In genomic region chr1:66862712-66863511, GRCm38 (mm10) we compare ENCODE assay signal across 8 mouse cellular contexts. TPM values are rescaled to one million over a fixed set of nuclear protein-coding genes. Genes with fewer than 3 reads are reported as not detected.
DNase-seq lines count a peak whose midpoint lies in the region; ATAC-seq and TF ChIP-seq lines count a peak whose summit lies in the region.

Gene Acadl, minus strand, starts transcription at chr1:66863277.

- peaks cover 50% of the 10 kb centered on the region for H3K4me1 ChIP-seq in heart, embryonic 13.5 days
- peaks cover 16% of the 10 kb centered on the region for H3K4me1 ChIP-seq in liver, embryonic 12.5 days
- 0 out of 2 replicates have a peak, but pooled peaks cover 4% of the 10 kb centered on the region for H3K4me1 ChIP-seq in stomach, embryonic 14.5 days (ENCODE audit: control insufficient read depth, insufficient read depth, low read length)

- H3K79me2 ChIP-seq in C2C12 (ENCODE audit: control insufficient read depth, insufficient read depth): peaks cover 43% of the 10 kb centered on the region

- peak within 1 kb of the TSS; percentile 96 for H3K9ac ChIP-seq in heart, embryonic 13.5 days
- H3K9ac ChIP-seq in liver, embryonic 12.5 days: peak within 1 kb of the TSS; percentile 94
- peak within 1 kb of the TSS; percentile 81 for H3K9ac ChIP-seq in stomach, embryonic 14.5 days (replicated peaks; ENCODE audit: low read depth, low read length)

- H3K4me2 ChIP-seq in heart, embryonic 13.5 days: peak within 1 kb of the TSS; percentile 72
- H3K4me2 ChIP-seq in liver, embryonic 12.5 days: peak within 1 kb of the TSS; percentile 90
- peak within 1 kb of the TSS; percentile 51 for H3K4me2 ChIP-seq in stomach, embryonic 14.5 days (replicated peaks; ENCODE audit: low read depth, low read length)

- WGBS in heart, embryonic 13.5 days: under 1% methylated on average over 85 of the region's 85 CpGs
- under 1% methylated on average over 73 of the region's 85 CpGs for WGBS in liver, embryonic 12.5 days (ENCODE audit: insufficient replicate concordance)
- WGBS in stomach, embryonic 14.5 days: under 1% methylated on average over 73 of the region's 85 CpGs

- no peak for TF ChIP-seq CTCF in C2C12 (IDR thresholded peaks at IDR 0.05; ENCODE audit: control insufficient read depth, insufficient read depth, insufficient read length)

- H3K9me3 ChIP-seq in heart, embryonic 13.5 days: 0 out of 2 replicates have a peak, but pooled peaks cover 2% of the 10 kb centered on the region
- H3K9me3 ChIP-seq in liver, embryonic 12.5 days (replicated peaks): no peaks in the 10 kb centered on the region
- no peaks in the 10 kb centered on the region for H3K9me3 ChIP-seq in stomach, embryonic 14.5 days (ENCODE audit: control insufficient read depth, low read depth, low read length)

- peak; percentile 51 for DNase-seq in c-Kit-negative CD71-positive TER-119-positive erythroid progenitor cells, embryonic 14.5 days (ENCODE audit: low read depth, low spot score)
- peak; percentile 30 for DNase-seq in fibroblast of lung, adult 2 months (ENCODE audit: low read depth)
- DNase-seq in kidney, postnatal 10 days: peak; percentile 93
- DNase-seq in naive thymus-derived CD4-positive, alpha-beta T cell, adult 2 months (ENCODE audit: low read depth): peak; percentile 66

- peaks cover 8% of the 10 kb centered on the region for H3K36me3 ChIP-seq in C2C12 (ENCODE audit: control insufficient read depth, insufficient read depth)
- H3K36me3 ChIP-seq in heart, embryonic 13.5 days: peaks cover 30% of the 10 kb centered on the region
- peaks cover 10% of the 10 kb centered on the region; the same call in 1 of the 2 replicates for H3K36me3 ChIP-seq in liver, embryonic 12.5 days
- no peaks in the 10 kb centered on the region for H3K36me3 ChIP-seq in stomach, embryonic 14.5 days (ENCODE audit: control insufficient read depth, insufficient read depth, low read length)

- H3ac ChIP-seq in C2C12 (ENCODE audit: control insufficient read depth, insufficient read length, low read depth): peak within 1 kb of the TSS; percentile 96

- H3K27ac ChIP-seq in heart, embryonic 13.5 days (replicated peaks): peak within 1 kb of the TSS; percentile 98
- peak within 1 kb of the TSS; percentile 87 for H3K27ac ChIP-seq in liver, embryonic 12.5 days
- H3K27ac ChIP-seq in stomach, embryonic 14.5 days (ENCODE audit: low read length): peak within 1 kb of the TSS; percentile 81

- peak within 1 kb of the TSS; percentile 53 for H3K4me3 ChIP-seq in C2C12 (ENCODE audit: insufficient read depth, poor library complexity, severe bottlenecking)
- peak within 1 kb of the TSS; percentile 71 for H3K4me3 ChIP-seq in heart, embryonic 13.5 days
- H3K4me3 ChIP-seq in liver, embryonic 12.5 days: peak within 1 kb of the TSS; percentile 95
- peak within 1 kb of the TSS; percentile 89 for H3K4me3 ChIP-seq in stomach, embryonic 14.5 days (ENCODE audit: low read depth, low read length)

- H3K27me3 ChIP-seq in C2C12 (ENCODE audit: control insufficient read depth, insufficient read depth, insufficient read length): no peaks in the 10 kb centered on the region
- no peaks in the 10 kb centered on the region for H3K27me3 ChIP-seq in heart, embryonic 13.5 days (replicated peaks)
- H3K27me3 ChIP-seq in liver, embryonic 12.5 days (replicated peaks): no peaks in the 10 kb centered on the region
- no peaks in the 10 kb centered on the region for H3K27me3 ChIP-seq in stomach, embryonic 14.5 days (ENCODE audit: control insufficient read depth, insufficient read depth, low read length)

- H3K79me3 ChIP-seq in C2C12 (ENCODE audit: low read depth): peaks cover 34% of the 10 kb centered on the region

- peak; percentile 87 for ATAC-seq in heart, embryonic 13.5 days (ENCODE audit: extremely low read depth, insufficient number of reproducible peaks, low FRiP score, low TSS enrichment)
- peak; percentile 96 for ATAC-seq in liver, embryonic 12.5 days
- ATAC-seq in stomach, embryonic 14.5 days (ENCODE audit: insufficient number of reproducible peaks, insufficient read depth, low FRiP score, low read depth): peak; percentile 93

TF ChIP-seq in C2C12, 6 proteins besides CTCF, POLR2A, EP300 and RAD21:
- TF ChIP-seq USF1 (IDR thresholded peaks at IDR 0.05; ENCODE audit: low read depth): no peak
- no peak for TF ChIP-seq MAX (IDR thresholded peaks at IDR 0.05)
- TF ChIP-seq MYOD1 (IDR thresholded peaks at IDR 0.05; ENCODE audit: control insufficient read depth, insufficient read length, low read depth): no peak
- TF ChIP-seq MYOG (IDR thresholded peaks at IDR 0.05; ENCODE audit: control insufficient read depth, extremely low read depth, insufficient read length): no peak

RNA-seq across cellular contexts. Expression of gene Acadl, which starts in this region (rescaled TPM):
- 96.7 TPM for polyA plus RNA-seq in C2C12 (2012; fragmentation: generic; extraction: Trizol)
- polyA plus RNA-seq in heart, embryonic 13.5 days (2015; fragmentation: Nextera tagmentation; extraction: Ambion mirVana): 459 and 524 TPM in 2 replicates
- polyA plus RNA-seq in liver, embryonic 12.5 days (2016; fragmentation: Nextera tagmentation; extraction: Ambion mirVana): 83.4 and 86.0 TPM in 2 replicates
- 100 and 114 TPM in 2 replicates for polyA plus RNA-seq in stomach, embryonic 14.5 days (2014; fragmentation: Nextera tagmentation; extraction: Ambion mirVana)

Comparison
In these comparisons a context has a peak if more than half of its experiments do, and no peak if none do; other contexts are left out.
1. Peak in every context shown above with its lines: DNase-seq, ATAC-seq, H3K4me3 ChIP-seq and H3K27ac ChIP-seq.
2. DNase-seq: peak in every context shown above with its lines; median percentile 93 in kidney, postnatal 10 days; 66 in naive thymus-derived CD4-positive, alpha-beta T cell, adult 2 months; 51 in c-Kit-negative CD71-positive TER-119-positive erythroid progenitor cells, embryonic 14.5 days; 30 in fibroblast of lung, adult 2 months.